Mouse (Mus musculus) layer of hippocampus, adult 9-10 months (tissue): Measurements from ENCODE around the gene Mgat3.

Source experiments
- DNase-seq: peaks from one replicate; pipeline ENCODE4 v3.0.0; 2022; ENCODE audit warnings: low spot score

Gene Mgat3

GRCm38 (mm10) chr15:80259406-80260045 lies 86.0 kb downstream of the Mgat3 start:
- DNase-seq: no peak

- peak; percentile 72 for DNase-seq
These were observed 87.2 kb downstream of the Mgat3 start for GRCm38 (mm10) chr15:80260677-80261076.

DNA sequence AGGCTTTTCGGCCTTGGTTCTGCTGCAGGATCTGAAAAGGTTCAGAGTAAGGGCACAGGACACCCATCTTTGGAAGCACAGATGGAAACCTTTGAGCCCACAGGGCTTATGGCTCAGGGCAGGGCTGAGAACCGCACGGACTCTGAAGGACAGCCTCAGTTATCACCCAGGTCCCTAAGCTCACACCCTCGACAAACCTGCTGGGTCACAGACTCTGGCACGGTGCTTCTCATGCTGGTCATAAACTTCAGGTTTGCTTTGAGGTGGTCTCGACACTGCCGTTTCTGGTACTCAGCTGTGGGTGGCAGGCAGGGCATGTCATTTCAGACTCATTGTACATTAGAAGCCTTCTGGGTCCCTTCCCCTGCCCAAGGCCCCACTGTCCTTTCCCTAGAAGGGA lies 87.6 kb downstream of the Mgat3 start:
- DNase-seq: no peak

DNA sequence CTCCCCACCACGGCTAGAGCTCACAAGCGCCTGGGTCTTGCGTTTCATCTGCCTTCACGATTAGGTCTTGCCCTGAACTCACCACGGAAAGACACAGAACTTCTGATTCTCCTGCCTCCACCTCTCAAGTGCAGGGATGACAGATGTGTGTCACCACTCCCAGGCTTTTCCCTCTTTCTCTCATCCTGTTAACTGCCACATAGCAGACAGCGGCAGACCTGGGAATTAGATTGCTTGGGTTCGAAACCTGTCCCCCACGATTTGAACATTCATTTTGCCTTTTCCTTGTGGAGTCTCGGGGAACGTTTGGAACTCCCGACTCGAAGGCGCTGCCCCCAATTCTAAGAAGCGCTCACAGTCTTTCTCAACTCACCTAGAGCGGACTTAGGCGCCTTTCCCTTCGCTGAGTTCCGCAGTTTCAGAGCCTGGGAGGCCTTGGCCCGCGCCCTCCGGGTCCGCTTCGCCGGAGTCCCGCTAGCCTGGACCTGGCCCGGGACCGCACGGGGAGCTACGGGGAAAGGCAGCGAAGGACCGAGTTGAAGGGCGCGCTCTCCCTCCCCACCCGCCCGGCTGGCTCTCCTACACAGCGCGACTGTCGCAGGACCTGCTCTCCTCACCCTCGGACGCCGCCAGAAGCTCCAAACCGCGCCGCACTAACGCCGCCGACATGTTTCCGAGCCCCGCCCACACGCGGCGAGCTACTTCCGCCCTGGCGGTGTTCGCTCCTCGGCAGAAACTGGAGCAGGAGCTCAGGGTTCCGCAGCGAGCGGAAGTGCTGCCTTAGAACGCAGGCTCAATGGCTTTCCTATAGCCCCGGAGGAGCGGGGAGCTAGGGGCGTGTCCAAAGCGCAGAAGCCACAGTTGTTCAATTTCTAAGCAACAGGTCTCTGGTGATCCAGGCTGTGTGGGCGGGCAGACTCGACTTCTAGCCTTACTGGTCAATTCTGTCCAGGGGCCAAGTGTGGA lies 90.4 kb downstream of the Mgat3 start, which contains the start of gene Rps19bp1:
Rps19bp1 (minus strand) TSS at position 706 of the 966 bp plus-strand sequence.
- peak; percentile 67 for DNase-seq
